Mouse (Mus musculus) small intestine, adult 10 weeks (tissue): Measurements from ENCODE around the gene Cd320. TPM values are rescaled to one million over a fixed set of nuclear protein-coding genes. Genes with fewer than 3 reads are reported as not detected.

ENCODE experiments used
- polyA plus RNA-seq: library from polyadenylated mRNA; stranded (reverse); fragments of 350-450 nt; fragmentation: Illumina TruSeq; extraction: RNeasy Lipid Tissue Mini Kit (QIAGEN cat#74804); gene quantifications from one replicate; pipeline ENCODE4 v1.2.3, GENCODE M21; 2014; ENCODE audit warnings: low replicate concordance

The Cd320 gene
- polyA plus RNA-seq: 0.85 TPM

DNA sequence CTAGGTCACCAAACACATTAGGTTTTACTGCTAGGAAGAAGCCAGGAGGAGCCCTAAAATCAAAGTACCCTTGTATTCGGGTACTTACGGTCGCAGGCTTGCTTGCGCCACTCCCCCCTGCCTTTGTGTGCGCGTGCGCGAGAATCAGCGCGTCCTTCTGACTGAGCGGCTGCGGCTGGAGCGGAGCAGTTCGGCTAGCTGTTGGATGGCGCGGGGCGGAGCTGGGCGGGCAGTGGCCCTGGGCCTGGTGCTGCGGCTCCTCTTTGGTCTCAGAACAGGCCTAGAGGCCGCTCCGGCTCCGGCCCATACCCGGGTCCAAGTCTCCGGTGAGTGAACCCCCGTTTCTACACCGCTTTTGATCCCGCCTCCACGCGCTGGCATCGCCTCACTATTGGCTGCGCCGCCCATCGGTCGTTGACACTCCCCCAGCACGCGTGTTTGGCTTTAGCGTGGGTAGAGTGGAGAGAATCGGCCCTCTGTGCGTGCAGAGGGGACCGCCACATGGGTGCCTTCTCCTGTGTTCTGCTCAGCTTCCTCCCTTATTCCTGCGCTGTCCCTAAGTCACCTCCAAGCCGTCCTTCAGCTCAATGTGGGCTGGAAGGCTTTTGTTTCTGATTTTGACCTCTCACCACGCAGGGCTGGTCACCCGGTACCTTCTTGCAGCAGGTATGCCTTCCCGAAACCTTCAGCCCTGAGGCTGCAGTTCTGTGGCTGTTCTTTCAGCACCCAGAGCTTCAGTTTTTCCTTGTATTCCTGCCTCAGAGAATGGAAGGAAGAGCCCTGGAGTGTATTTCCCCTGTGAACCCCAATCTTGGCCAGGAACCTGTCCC lies at the start of gene Cd320:
Cd320 (plus strand) TSS at position 126 of the 830 bp plus-strand sequence.

DNA sequence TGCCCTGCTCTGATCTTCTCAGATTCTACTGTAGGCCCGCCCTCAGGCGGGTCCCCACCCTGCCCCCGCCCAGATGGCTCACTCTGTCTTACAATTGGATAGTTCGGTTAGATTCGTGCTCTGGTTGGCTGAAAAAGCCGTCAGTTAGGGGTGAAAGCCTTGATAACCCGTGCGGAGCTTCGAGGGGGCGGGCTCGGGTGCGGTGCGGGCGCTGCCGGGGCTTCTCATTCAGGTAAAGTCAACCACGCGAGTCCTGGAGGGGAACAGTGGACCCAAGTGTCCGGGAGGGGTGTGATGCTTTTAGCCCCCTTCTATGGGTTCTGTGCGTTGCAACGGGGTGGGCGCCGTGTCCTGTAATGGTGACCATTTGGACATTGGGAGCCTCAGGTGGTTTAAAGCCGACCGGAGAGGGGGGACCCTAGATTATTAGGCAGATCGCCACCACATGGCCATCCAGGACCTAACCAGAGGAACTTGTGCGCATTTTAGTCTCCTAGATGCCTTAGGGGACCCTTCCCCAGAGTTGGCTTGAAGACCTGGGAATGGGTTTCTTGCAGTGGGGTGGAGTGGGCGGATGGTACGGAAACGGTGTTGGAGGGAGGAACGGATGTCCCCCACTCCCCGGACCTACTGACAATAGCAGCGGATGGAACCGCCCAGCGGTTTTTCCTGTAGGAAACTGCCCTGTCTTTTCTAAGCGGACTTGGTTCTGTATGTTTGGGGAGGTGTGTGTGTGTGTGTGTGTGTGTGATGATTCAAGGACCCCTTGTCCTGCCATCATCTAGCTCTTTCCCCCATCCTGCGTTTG lies 32.4 kb upstream of the Cd320 start, which contains the start of gene Kank3:
Kank3 (plus strand) TSS at position 186 of the 808 bp plus-strand sequence.

GRCm38 (mm10) chr17:33824084-33824996 lies 18.6 kb upstream of the Cd320 start, which contains the start of the genes Rps28 and Ndufa7:
Gene Rps28, minus strand, starts transcription at chr17:33824562.
Gene Ndufa7, plus strand, starts transcription at chr17:33824572.

GRCm38 (mm10) chr17:33873537-33873936 lies 30.6 kb downstream of the Cd320 start, which contains the start of gene Gm7029:
Gene Gm7029, plus strand, starts transcription at chr17:33873837.

DNA sequence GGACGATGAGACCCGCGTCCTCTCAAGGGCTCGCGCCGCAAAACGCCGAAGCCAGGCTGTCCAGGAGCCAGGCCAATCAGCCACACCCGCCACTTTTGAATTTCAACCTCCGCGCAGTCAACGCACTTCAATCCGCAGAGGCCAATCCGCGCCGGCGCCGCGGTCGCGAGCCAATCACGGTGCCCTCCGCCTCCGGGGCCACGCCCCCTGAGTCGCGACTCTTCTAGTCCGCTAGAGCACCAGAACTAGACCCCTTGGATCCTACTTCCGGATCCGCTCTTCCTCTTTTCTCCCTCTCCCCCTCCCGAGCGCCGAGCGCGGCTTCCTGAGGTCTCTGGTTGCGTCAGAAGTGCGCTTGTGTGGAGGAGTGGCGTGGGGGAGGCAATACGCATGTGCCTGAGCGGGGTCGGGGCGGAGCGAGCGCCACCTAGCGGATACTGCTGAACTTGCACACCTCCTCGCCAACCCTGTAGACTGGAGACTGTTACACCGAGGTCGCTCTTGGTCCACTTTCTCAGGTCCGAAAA lies 47.7 kb downstream of the Cd320 start, which contains the start of gene Kifc1:
Kifc1 (minus strand) TSS at position 129 of the 527 bp plus-strand sequence.

Other genes with a start within 250 kb of the Cd320 start
- 2.8 TPM for gene Zfp414, start 214.0 kb upstream of the Cd320 start, polyA plus RNA-seq
- not detected for gene Pram1, start 205.0 kb upstream of the Cd320 start, polyA plus RNA-seq
- 378 TPM for gene Hnrnpm, start 156.2 kb upstream of the Cd320 start, polyA plus RNA-seq
- gene March2, start 124.4 kb upstream of the Cd320 start, polyA plus RNA-seq: 10.5 TPM
- 16.2 TPM for gene Rab11b, start 82.6 kb upstream of the Cd320 start, polyA plus RNA-seq
- gene Angptl4, start 61.3 kb upstream of the Cd320 start, polyA plus RNA-seq: 0.67 TPM
- gene Kank3, start 32.6 kb upstream of the Cd320 start, polyA plus RNA-seq: 3.9 TPM
- gene Rps28, start 18.5 kb upstream of the Cd320 start, polyA plus RNA-seq: 30.6 TPM
- gene Ndufa7, start 18.5 kb upstream of the Cd320 start, polyA plus RNA-seq: 20.8 TPM
- gene Gm7029, start 30.7 kb downstream of the Cd320 start, polyA plus RNA-seq: not detected
- gene Kifc1, start 47.6 kb downstream of the Cd320 start, polyA plus RNA-seq: 2.4 TPM
- not detected for gene Platr17, start 62.0 kb downstream of the Cd320 start, polyA plus RNA-seq
- 2.6 TPM for gene Daxx, start 66.3 kb downstream of the Cd320 start, polyA plus RNA-seq
- 57.9 TPM for gene Tapbp, start 72.8 kb downstream of the Cd320 start, polyA plus RNA-seq
- gene Zbtb22, start 72.8 kb downstream of the Cd320 start, polyA plus RNA-seq: 0.78 TPM
- 2.2 TPM for gene Rgl2, start 86.5 kb downstream of the Cd320 start, polyA plus RNA-seq
- 6.7 TPM for gene Pfdn6, start 97.3 kb downstream of the Cd320 start, polyA plus RNA-seq
- gene Wdr46, start 97.6 kb downstream of the Cd320 start, polyA plus RNA-seq: 0.26 TPM
- gene B3galt4, start 108.4 kb downstream of the Cd320 start, polyA plus RNA-seq: not detected
- gene Vps52, start 112.7 kb downstream of the Cd320 start, polyA plus RNA-seq: 2.0 TPM
- gene Rps18, start 112.9 kb downstream of the Cd320 start, polyA plus RNA-seq: 6.8 TPM
- 431 TPM for gene H2-K1, start 157.3 kb downstream of the Cd320 start, polyA plus RNA-seq
- gene Ring1, start 181.6 kb downstream of the Cd320 start, polyA plus RNA-seq: 0.74 TPM
- not detected for gene H2-Ke6, start 185.0 kb downstream of the Cd320 start, polyA plus RNA-seq
- 0.48 TPM for gene Slc39a7, start 188.6 kb downstream of the Cd320 start, polyA plus RNA-seq
- 0.22 TPM for gene Rxrb, start 188.7 kb downstream of the Cd320 start, polyA plus RNA-seq
- not detected for gene Col11a2, start 196.3 kb downstream of the Cd320 start, polyA plus RNA-seq
- gene H2-Oa, start 249.2 kb downstream of the Cd320 start, polyA plus RNA-seq: not detected